Mouse (Mus musculus) ES-CJ7 (cell line): ENCODE results near the gene Rpn1.
A peak's percentile ranks its signal among the peaks of the same experiment; 100 is the strongest.

Experiments used
- DNase-seq: peaks from one replicate; pipeline ENCODE4 v3.0.0; 2011; ENCODE audit warnings: low read depth, low spot score

The Rpn1 gene

DNA sequence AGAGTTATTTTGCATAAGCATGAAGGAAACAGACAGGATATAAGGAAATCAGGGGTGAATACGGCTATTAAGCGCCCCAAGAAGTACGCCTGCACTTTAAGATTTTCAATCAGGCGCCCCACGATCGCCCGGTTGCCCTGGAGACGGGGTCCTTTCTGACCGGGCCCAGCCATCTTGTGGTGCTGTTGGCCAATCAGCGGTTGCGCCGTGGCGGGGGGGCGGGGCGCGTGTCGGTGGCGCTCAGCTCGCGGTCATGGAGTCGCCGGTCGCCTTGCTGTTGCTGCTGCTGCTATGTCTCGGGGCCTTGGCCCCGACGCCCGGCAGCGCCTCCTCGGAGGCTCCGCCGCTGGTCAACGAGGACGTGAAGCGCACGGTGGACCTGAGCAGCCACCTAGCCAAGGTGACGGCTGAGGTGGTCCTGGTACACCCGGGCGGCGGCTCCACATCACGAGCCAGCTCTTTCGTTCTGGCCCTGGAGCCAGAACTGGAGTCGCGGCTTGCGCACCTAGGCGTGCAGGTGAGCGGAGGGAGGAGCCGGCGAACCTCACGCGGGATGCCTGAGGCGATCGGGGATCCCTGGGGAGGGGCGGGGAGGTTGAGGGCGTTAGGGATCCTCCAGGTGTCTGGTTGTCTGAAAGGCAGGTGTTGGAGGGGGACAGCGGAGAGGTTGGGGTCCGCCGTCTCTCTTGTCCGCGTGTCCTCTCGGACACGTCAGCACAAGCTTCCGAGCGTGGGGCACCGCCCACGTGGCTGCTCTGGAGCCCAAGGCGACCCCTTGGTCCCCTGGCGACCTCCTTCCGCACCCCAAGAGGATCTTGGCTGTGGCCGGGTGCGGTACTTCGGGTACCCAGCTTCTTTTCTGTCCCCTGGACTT lies at the start of gene Rpn1:
Rpn1 (plus strand) TSS at position 205 of the 874 bp plus-strand sequence.
- DNase-seq = peak; percentile 95

DNA sequence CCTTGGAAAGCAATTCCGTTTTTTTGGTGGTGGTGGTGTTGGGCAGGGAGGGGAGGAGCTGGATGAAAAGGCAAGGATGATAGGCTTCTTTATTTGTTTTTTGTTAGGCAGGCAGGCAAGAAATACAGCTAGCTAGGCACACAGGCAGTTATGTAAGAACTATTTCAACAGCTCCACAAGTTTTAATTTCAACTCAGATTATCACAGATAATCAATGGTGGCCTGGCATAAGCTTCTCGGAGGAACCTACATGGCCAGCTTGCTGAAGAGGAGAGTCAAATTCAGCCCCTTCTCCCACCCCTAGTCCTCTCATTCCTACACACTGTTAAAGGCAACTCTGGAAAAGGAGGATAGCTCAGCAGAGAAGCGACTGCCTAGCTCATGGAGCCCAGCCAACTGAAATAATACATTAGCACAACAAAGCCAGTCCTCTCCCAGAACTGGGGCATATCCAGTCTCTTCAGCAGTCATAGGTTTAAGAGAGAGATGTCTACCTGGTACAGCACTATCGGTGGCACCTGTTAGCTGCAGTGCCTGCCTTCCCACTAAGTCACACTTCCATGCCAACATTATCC lies 46.7 kb upstream of the Rpn1 start:
- DNase-seq = no peak

- no peak for DNase-seq
Observed at GRCm38 (mm10) chr6:88039426-88039825, 44.9 kb upstream of the Rpn1 start.

- no peak for DNase-seq
Observed at GRCm38 (mm10) chr6:88041221-88041620, 43.1 kb upstream of the Rpn1 start.

- no peak for DNase-seq
Observed at GRCm38 (mm10) chr6:88042336-88042735, 41.9 kb upstream of the Rpn1 start.

DNA sequence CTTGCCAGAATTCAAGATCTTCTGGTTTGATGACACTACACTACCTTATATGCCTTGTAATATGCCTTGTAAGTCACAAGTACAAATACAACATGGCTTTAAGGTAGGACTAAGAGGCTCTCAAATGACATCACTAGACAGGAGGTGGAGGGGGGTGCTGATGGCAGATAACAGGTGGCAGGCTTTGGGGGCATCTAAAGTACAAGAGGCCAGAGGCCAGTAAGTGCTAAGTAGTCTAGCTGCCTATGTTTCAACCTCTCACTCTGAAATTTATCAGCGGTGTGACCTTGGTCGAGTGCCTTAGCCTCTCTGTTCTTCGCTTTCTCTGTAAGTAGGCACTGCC lies 40.1 kb upstream of the Rpn1 start:
- no peak for DNase-seq

DNA sequence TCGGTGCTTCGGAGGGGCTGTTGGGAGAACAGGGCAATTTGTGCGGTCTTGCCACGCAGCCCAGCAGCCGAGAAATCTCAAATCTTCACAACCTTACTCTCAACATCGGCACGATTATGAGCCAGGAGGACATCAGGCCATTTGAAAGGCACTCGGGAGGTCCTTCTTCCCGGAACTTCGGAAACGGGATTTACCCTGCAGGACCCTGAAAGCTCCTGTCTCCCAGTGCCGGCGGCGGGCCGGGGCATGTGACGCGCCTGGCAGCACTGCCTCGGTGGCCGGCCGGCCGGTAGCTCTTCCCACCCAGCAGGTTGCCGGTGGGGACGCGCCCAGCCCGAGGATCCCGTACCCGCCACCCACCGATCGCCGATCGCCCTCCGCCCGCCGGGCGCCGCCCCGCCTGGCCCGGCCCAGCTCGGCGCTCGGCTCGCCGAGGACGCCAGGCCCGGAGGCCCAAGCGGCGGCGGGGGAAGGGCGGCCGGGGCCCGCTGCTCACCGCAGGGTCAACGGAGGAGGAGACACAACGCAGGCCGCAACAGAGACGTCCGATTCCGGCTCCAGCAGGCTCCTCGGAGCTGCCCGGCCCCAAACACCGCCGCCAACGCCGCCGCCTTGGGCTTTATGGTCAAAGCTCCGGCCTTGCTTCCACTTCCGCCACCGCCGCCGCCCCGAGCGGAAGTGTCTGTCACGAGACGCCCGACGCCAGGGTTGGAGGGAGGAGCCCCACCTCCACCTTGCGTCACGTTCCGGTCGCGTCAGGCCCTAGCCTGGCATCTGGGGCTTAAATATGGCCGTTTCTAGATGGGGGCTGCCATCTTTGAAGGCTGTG lies 39.5 kb upstream of the Rpn1 start, which contains the start of gene Rab7:
Rab7 (minus strand) TSS at position 694 of the 829 bp plus-strand sequence.
- peak; percentile 97 for DNase-seq

GRCm38 (mm10) chr6:88045406-88045766 lies 38.9 kb upstream of the Rpn1 start:
- DNase-seq = no peak

DNA sequence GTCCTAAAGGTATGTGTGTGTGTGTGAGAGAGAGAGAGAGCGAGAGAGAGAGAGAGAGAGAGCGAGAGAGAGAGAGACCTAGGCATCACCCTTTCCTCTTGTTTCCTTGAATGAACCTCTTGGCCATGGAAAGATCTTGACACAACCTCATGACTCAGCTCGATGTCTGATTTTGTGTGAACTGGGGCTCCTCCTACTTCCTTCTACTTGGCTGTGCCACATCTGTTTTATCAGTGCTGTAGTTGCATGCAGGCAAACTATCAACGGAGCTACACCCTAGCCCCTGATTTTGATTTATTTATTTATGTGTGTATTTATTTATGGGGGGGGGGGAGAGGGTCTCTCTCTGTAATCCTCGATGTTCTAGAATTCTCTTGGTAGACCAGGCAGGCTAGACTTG lies 36.4 kb upstream of the Rpn1 start:
- no peak for DNase-seq

GRCm38 (mm10) chr6:88049008-88049407 lies 35.3 kb upstream of the Rpn1 start:
- DNase-seq = no peak

GRCm38 (mm10) chr6:88051206-88051605 lies 33.1 kb upstream of the Rpn1 start:
- DNase-seq = no peak

DNA sequence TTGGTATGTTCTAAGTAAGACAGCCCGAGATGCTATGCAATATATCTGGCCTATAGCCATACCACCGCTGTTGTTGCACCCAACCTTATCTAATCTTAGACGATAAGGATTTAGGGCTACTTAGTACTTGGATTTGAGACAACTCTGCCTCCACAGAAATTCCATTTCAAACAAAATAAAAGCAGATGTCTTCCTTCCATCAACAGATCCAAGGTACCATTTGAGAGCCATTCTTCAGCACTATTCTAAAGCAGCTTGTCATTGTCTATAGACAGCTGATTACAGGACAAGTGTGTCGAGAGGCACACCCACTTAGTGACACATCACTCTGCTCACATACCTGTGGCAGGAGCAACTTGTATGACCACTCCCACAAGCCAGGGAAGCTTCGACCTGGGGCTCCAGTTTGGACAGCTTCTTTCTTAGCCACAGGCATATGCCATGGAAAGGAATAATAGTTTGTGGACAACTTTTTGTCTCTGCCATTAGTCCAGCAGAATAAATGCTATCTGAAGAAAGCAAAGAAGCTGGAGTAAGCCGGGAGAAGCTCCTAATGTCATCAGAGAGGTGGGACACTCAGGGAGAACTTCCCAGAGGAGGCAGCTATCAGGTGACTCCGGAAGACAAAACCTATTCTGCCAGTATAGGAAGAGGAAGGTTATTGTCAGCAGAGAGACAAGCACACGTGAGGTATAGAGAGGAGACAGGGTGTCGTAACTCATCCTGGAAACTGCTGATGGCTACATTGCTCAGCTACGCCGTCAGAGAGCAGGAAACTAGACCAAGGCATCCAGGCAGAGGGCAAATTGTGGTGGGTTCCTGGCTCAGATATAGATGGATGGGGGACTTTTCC lies 30.8 kb upstream of the Rpn1 start:
- no peak for DNase-seq

- DNase-seq = no peak
Observed at GRCm38 (mm10) chr6:88054081-88054835, 30.0 kb upstream of the Rpn1 start.

DNA sequence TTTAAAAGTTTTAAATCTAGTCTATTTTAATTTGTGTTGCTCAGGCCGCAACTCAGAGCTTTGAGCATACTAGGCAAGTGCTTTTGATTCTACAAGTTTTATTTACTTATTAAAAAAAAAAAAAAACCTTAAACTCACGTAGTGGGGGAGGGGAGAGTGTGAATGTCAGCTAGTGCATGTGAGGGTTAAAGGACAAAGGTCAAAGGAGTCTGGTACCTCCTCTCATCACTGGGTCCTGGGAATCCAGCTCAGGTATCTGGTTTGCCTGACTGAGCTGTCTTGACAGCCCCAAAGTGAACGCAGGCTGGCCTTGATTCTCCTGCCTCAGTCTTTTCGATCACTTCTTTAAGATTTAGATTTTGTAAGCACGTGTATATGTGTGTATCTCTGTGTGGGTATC lies 28.6 kb upstream of the Rpn1 start:
- no peak for DNase-seq

GRCm38 (mm10) chr6:88056866-88057265 lies 27.4 kb upstream of the Rpn1 start:
- no peak for DNase-seq

- DNase-seq = peak; percentile 87
Observed at GRCm38 (mm10) chr6:88059903-88060302, 24.4 kb upstream of the Rpn1 start.

GRCm38 (mm10) chr6:88060602-88061001 lies 23.7 kb upstream of the Rpn1 start:
- DNase-seq = no peak

GRCm38 (mm10) chr6:88061406-88061805 lies 22.9 kb upstream of the Rpn1 start:
- DNase-seq = peak; percentile 61

DNA sequence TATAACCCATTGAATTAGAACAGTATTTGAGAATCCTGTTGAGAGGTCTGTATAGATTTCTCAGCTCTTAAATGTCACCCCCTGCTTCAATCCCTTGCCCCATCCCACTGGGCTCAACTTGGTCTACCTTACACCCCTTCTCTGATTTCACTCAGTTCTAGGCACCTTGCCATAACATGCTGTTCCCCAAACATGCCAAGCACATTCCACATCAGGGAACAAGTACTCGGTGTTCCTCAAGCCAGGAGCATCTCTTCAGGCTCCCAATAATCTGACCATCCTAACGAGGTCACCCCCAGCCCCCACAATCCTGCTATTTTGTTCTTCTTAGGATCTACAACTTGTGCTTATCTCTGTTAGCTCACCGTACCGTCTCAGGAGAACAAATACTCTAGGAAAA lies 21.9 kb upstream of the Rpn1 start:
- DNase-seq = no peak

DNA sequence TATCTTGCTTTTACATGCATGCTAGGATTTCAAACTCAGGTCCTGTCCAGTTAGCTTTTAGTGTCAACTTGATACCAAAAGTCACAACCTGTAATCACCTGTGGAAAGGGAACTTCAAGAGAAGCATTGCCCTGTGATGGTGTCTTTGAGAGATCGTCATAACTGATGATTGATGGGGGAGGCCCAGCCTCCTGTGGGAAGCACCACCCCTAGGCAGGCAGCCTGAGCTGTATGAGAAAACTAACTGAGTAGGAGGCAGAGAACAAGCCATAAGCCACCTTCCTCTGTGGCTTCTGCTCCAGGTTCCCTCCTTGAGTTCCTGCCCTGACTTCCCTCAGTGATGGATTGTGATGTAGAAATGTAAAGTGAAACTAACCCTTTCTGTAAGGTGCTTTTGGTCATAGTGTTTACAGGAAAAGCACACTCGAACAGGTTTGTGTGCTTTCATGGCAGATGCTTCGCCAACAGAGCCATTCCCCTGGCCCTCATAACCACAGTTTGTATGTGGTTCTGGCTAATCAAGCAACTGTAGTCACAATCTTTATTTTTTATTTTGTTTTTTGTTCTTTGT lies 20.1 kb upstream of the Rpn1 start:
- no peak for DNase-seq
